Mouse (Mus musculus): ENCODE data around the gene Coro1c. TPM values are rescaled to one million over a fixed set of nuclear protein-coding genes. Genes with fewer than 3 reads are reported as not detected.

Gene Coro1c
- polyA plus RNA-seq, 1 experiment: 78.3 TPM

DNA sequence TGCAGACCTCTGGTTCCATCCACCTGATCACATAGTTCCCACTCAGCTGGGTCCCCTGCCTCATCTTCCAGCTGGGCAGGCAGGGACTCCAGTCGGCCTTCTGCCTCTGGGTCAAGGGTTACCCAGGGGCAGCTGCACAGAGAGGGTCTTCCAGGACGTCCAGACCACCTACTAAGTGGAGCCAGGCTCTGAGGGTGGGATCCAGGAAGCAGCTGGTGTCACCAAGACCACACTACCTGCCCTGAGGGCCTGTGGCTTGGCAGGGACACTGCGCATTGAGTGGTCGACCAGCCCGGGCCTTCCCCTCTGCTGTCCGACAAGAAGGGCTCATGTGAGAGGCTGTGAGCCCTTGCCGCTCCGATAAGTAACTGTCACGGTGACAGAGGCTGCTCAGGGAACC, 100.8 kb downstream of the Coro1c start:
- H3K4me1 ChIP-seq (replicated peaks; ENCODE audit: control insufficient read depth, insufficient read depth, low read length): peaks cover 9% of the 10 kb centered on the region; the same call in 1 of the 2 replicates
- H3K36me3 ChIP-seq (ENCODE audit: control insufficient read depth, insufficient read depth, low read length): no peaks in the 10 kb centered on the region
- 71% methylated on average over 9 of the region's 9 CpGs for WGBS
- DNase-seq: no peak
- no peaks in the 10 kb centered on the region for H3K27me3 ChIP-seq (ENCODE audit: control insufficient read depth, insufficient read depth, low read length)
- H3K27ac ChIP-seq (ENCODE audit: control insufficient read depth, insufficient read depth, low read length): no peak overlapping the region
- H3K4me3 ChIP-seq (ENCODE audit: control insufficient read depth, insufficient read depth, low read length): no peak overlapping the region
- TF ChIP-seq POLR2A (IDR thresholded peaks at IDR 0.05; ENCODE audit: control insufficient read depth, extremely low read depth, insufficient read depth, low read length, poor library complexity): no peak
- TF ChIP-seq CTCF (IDR thresholded peaks at IDR 0.05; ENCODE audit: borderline replicate concordance, control insufficient read depth, extremely low read depth, insufficient read depth, low read length, poor library complexity): no peak

DNA sequence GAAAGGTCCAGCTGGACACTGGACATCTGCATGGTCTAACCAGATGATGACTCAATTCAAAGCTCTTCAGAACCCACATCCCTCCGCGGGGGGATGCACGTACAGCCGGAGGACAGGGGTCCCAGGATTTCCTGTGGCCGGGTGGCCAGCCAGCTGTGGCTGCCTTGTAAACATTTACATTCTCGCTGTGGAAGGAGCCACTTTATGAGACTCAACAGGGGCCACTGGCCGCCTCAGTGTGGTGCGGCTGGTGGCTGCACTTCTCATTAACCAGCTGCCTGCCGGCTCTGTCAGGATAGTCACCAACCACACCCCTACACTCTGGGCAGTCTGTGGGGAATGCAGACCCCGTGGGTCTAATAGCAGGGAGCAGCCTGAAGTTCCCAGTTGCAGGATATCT, 102.1 kb downstream of the Coro1c start:
- Histone ChIP-seq H3K4me3 (ENCODE audit: control insufficient read depth, insufficient read depth, low read length) (no peak overlapping the region), H3K36me3 (ENCODE audit: control insufficient read depth, insufficient read depth, low read length) (no peaks in the 10 kb centered on the region), H3K4me1 (replicated peaks; ENCODE audit: control insufficient read depth, insufficient read depth, low read length) (peaks cover 9% of the 10 kb centered on the region; the same call in 1 of the 2 replicates), H3K27ac (ENCODE audit: control insufficient read depth, insufficient read depth, low read length) (no peak overlapping the region), H3K27me3 (ENCODE audit: control insufficient read depth, insufficient read depth, low read length) (no peaks in the 10 kb centered on the region)
- WGBS: 17% methylated on average over 10 of the region's 10 CpGs
- DNase-seq: no peak
- TF ChIP-seq POLR2A (IDR thresholded peaks at IDR 0.05; ENCODE audit: control insufficient read depth, extremely low read depth, insufficient read depth, low read length, poor library complexity): no peak
- TF ChIP-seq CTCF (IDR thresholded peaks at IDR 0.05; ENCODE audit: borderline replicate concordance, control insufficient read depth, extremely low read depth, insufficient read depth, low read length, poor library complexity): no peak

DNA sequence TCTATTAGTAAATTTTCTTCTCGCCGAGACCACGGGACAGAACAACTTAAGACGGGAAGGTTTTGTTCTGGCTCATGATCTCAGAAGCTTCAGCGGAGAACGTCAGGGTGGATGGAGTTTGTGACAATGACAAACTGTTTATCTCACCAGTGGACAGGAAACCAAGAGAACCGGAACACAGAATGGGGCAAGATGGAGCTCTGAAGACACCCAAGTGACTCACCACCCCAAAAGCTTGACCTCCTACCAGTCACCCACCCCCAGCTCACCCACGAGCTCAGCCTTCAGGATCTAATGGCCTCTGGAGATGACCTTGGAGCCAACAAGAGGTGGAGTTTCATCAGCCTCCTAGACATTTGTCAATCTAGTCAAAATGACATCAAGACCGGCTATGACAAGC, 103.3 kb downstream of the Coro1c start:
- DNase-seq: no peak
- H3K36me3 ChIP-seq (ENCODE audit: control insufficient read depth, insufficient read depth, low read length): no peaks in the 10 kb centered on the region
- H3K27me3 ChIP-seq (ENCODE audit: control insufficient read depth, insufficient read depth, low read length): no peaks in the 10 kb centered on the region
- no peak overlapping the region for H3K4me3 ChIP-seq (ENCODE audit: control insufficient read depth, insufficient read depth, low read length)
- H3K27ac ChIP-seq (ENCODE audit: control insufficient read depth, insufficient read depth, low read length): no peak overlapping the region
- no peak for TF ChIP-seq POLR2A (IDR thresholded peaks at IDR 0.05; ENCODE audit: control insufficient read depth, extremely low read depth, insufficient read depth, low read length, poor library complexity)
- no peak for TF ChIP-seq CTCF (IDR thresholded peaks at IDR 0.05; ENCODE audit: borderline replicate concordance, control insufficient read depth, extremely low read depth, insufficient read depth, low read length, poor library complexity)
- WGBS: 92% methylated on average over 9 of the region's 9 CpGs
- peaks cover 9% of the 10 kb centered on the region; the same call in 1 of the 2 replicates for H3K4me1 ChIP-seq (replicated peaks; ENCODE audit: control insufficient read depth, insufficient read depth, low read length)

DNA sequence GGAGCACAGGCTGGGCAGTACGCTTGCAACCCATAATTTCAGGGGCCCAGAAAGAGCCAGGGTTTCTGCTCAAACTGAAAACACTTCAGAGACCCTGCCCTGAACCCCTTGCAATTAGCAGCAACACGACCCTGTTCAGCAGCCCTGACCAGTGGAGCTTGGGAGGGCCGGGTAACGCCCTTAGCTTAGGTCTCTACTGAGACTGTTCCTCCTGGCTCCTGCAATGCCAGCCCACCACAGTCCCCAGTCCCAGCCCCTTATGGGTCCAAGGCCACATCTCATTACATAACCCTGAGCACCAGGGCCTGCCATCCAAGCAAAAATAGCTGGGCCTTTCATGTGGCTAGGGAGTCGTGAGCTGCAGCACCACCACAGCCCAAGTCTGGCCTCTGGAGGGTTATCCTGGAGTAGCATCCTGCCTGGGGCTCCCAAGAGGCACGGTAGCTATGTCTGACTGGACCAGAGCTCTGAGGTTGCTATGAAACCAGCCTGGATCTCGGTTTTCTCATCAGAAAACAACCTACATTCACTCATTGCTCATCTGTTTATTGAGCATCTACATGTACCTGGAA, 104.1 kb downstream of the Coro1c start:
- 41% methylated on average over 7 of the region's 7 CpGs for WGBS
- Histone ChIP-seq H3K27me3 (ENCODE audit: control insufficient read depth, insufficient read depth, low read length) (no peaks in the 10 kb centered on the region), H3K4me3 (ENCODE audit: control insufficient read depth, insufficient read depth, low read length) (no peak overlapping the region), H3K27ac (ENCODE audit: control insufficient read depth, insufficient read depth, low read length) (no peak overlapping the region), H3K4me1 (replicated peaks; ENCODE audit: control insufficient read depth, insufficient read depth, low read length) (peaks cover 9% of the 10 kb centered on the region; the same call in 1 of the 2 replicates), H3K36me3 (ENCODE audit: control insufficient read depth, insufficient read depth, low read length) (no peaks in the 10 kb centered on the region)
- DNase-seq: no peak
- TF ChIP-seq POLR2A (IDR thresholded peaks at IDR 0.05; ENCODE audit: control insufficient read depth, extremely low read depth, insufficient read depth, low read length, poor library complexity) (no peak), CTCF (IDR thresholded peaks at IDR 0.05; ENCODE audit: borderline replicate concordance, control insufficient read depth, extremely low read depth, insufficient read depth, low read length, poor library complexity) (no peak)

DNA sequence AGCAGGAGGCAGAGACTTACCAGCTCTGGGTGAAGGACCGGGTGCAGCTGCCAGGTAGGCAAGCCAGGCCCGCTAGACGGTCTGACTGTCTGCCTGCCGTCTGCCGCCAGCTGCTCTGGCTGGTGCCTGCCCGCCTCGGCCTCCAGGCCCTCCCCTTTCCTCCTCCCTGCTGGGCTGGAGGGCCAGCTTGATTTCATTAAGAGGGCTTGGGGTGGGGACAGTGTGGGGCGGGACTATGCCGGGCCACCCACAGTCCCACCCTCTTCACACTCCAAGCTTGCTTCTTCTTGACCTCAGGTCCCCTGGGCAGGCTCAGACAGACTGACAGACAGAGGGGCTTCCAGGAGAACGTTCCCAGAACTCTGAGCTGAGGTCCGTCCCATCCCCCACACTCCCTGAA, 108.3 kb downstream of the Coro1c start, which contains the start of gene Tmem119:
TSS of gene Tmem119 (minus strand) at position 237 of the 400 bp plus-strand sequence.
- no peak for DNase-seq
- no peaks in the 10 kb centered on the region for H3K27me3 ChIP-seq (ENCODE audit: control insufficient read depth, insufficient read depth, low read length)
- no peak within 1 kb of the TSS for H3K4me3 ChIP-seq (ENCODE audit: control insufficient read depth, insufficient read depth, low read length)
- H3K27ac ChIP-seq (ENCODE audit: control insufficient read depth, insufficient read depth, low read length): no peak within 1 kb of the TSS
- 12% methylated on average over 11 of the region's 11 CpGs for whole genome bisulfite sequencing
- peaks cover 24% of the 10 kb centered on the region for H3K4me1 ChIP-seq (replicated peaks; ENCODE audit: control insufficient read depth, insufficient read depth, low read length)
- H3K36me3 ChIP-seq (ENCODE audit: control insufficient read depth, insufficient read depth, low read length): no peaks in the 10 kb centered on the region
- TF ChIP-seq CTCF (IDR thresholded peaks at IDR 0.05; ENCODE audit: borderline replicate concordance, control insufficient read depth, extremely low read depth, insufficient read depth, low read length, poor library complexity) (no peak), POLR2A (IDR thresholded peaks at IDR 0.05; ENCODE audit: control insufficient read depth, extremely low read depth, insufficient read depth, low read length, poor library complexity) (no peak)

DNA sequence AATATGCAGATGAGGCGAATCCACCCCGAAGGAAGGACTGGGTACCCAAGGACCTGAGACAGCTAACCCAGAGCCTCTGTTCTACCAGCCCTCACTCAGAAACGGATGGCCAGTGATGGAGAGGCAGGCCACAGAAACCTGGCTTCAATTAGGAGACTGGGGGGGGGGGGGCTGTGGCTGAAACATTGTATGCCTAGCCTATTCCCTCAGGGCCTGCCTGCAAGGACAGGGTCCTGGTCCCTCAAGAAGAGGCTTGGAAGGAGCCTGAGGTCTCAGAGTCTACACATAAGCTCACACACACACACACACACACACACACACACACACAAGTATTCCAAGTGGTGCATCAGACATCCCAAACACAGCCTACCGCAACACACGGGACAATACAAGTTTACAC, 108.9 kb downstream of the Coro1c start:
- Histone ChIP-seq H3K4me1 (replicated peaks; ENCODE audit: control insufficient read depth, insufficient read depth, low read length) (peaks cover 24% of the 10 kb centered on the region), H3K36me3 (ENCODE audit: control insufficient read depth, insufficient read depth, low read length) (no peaks in the 10 kb centered on the region), H3K27me3 (ENCODE audit: control insufficient read depth, insufficient read depth, low read length) (no peaks in the 10 kb centered on the region), H3K4me3 (ENCODE audit: control insufficient read depth, insufficient read depth, low read length) (no peak overlapping the region), H3K27ac (ENCODE audit: control insufficient read depth, insufficient read depth, low read length) (no peak overlapping the region)
- WGBS: 89% methylated on average over 5 of the region's 5 CpGs
- no peak for DNase-seq
- TF ChIP-seq POLR2A (IDR thresholded peaks at IDR 0.05; ENCODE audit: control insufficient read depth, extremely low read depth, insufficient read depth, low read length, poor library complexity): no peak
- no peak for TF ChIP-seq CTCF (IDR thresholded peaks at IDR 0.05; ENCODE audit: borderline replicate concordance, control insufficient read depth, extremely low read depth, insufficient read depth, low read length, poor library complexity)

DNA sequence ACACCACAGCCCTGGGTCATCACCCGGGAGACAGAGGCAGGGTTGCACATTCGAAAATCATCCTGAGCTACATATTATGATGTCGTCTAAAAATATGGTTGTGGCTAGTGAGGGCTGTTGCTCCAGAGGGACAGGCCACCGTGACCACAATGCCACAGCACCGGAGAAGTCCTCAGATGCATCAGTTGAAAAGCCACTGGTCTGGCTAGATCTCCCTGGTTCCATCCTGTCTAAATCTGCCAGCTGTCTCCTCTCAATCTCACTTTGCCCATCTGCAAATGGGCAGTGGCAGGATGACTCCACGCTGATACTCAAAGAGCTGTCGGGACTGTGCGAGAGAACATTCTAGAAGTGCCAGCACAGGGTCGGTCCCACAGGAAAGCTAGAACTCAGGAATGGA, 110.0 kb downstream of the Coro1c start:
- Histone ChIP-seq H3K27ac (ENCODE audit: control insufficient read depth, insufficient read depth, low read length) (no peak overlapping the region), H3K4me3 (ENCODE audit: control insufficient read depth, insufficient read depth, low read length) (no peak overlapping the region), H3K27me3 (ENCODE audit: control insufficient read depth, insufficient read depth, low read length) (no peaks in the 10 kb centered on the region), H3K4me1 (replicated peaks; ENCODE audit: control insufficient read depth, insufficient read depth, low read length) (peaks cover 15% of the 10 kb centered on the region), H3K36me3 (ENCODE audit: control insufficient read depth, insufficient read depth, low read length) (no peaks in the 10 kb centered on the region)
- 40% methylated on average over 9 of the region's 9 CpGs for WGBS
- TF ChIP-seq POLR2A (IDR thresholded peaks at IDR 0.05; ENCODE audit: control insufficient read depth, extremely low read depth, insufficient read depth, low read length, poor library complexity) (no peak), CTCF (IDR thresholded peaks at IDR 0.05; ENCODE audit: borderline replicate concordance, control insufficient read depth, extremely low read depth, insufficient read depth, low read length, poor library complexity) (no peak)
- no peak for DNase-seq

Data from thymus, adult 2 months (tissue).